Mouse (Mus musculus) liver, embryonic 15.5 days (tissue): ENCODE data around the gene Fbxl15. TPM values are rescaled to one million over a fixed set of nuclear protein-coding genes. Genes with fewer than 3 reads are reported as not detected.

Experiments used
- ATAC-seq: fragments of 200-750 bp; cut with Nextera tagmentation; 2 replicates; pipeline ENCODE4 v1.8.0; 2017; ENCODE audit warnings: moderate number of reproducible peaks, mild to moderate bottlenecking, moderate library complexity; ENCODE audit not compliant: insufficient read depth
- H3K27ac ChIP-seq: fragments of 300-500 bp; sonication (generic); replicated peaks from 2 replicates; pipeline ENCODE4 v1.5.1; 2015; ENCODE audit warnings: mild to moderate bottlenecking, inconsistent platforms
- H3K27me3 ChIP-seq: fragments of 300-500 bp; sonication (generic); 2 replicates; pipeline ENCODE4 v1.6.1; 2015; ENCODE audit warnings: mild to moderate bottlenecking, inconsistent platforms
- H3K36me3 ChIP-seq: fragments of 300-500 bp; sonication (generic); replicated peaks from 2 replicates; pipeline ENCODE4 v1.6.1; 2015; ENCODE audit warnings: moderate library complexity, mild to moderate bottlenecking, inconsistent platforms
- H3K4me1 ChIP-seq: fragments of 300-500 bp; sonication (generic); replicated peaks from 2 replicates; pipeline ENCODE4 v1.6.1; 2015; ENCODE audit warnings: inconsistent platforms
- H3K4me2 ChIP-seq: fragments of 300-500 bp; sonication (generic); 2 replicates; pipeline ENCODE4 v1.6.1; 2015; ENCODE audit warnings: moderate library complexity, mild to moderate bottlenecking, inconsistent platforms
- H3K4me3 ChIP-seq: fragments of 300-500 bp; sonication (generic); replicated peaks from 2 replicates; pipeline ENCODE4 v1.5.1; 2015; ENCODE audit warnings: mild to moderate bottlenecking, inconsistent platforms
- H3K9ac ChIP-seq: fragments of 300-500 bp; sonication (generic); 2 replicates; pipeline ENCODE4 v1.6.1; 2015; ENCODE audit warnings: moderate library complexity, mild to moderate bottlenecking, inconsistent platforms
- H3K9me3 ChIP-seq: fragments of 300-500 bp; sonication (generic); replicated peaks from 2 replicates; pipeline ENCODE4 v1.6.1; 2016; ENCODE audit warnings: inconsistent platforms
- WGBS: fragments of 180-500 bp; shearing (Covaris S2); methylation state at CpG from one replicate; pipeline ENCODE4 v1.1.7; 2015; ENCODE audit warnings: mixed read lengths; ENCODE audit not compliant: insufficient replicate concordance; 5-methylcytosine and 5-hydroxymethylcytosine counted together
- polyA plus RNA-seq: library from polyadenylated mRNA; unstranded; fragments of >200 nt; fragmentation: Nextera tagmentation; extraction: Ambion mirVana; gene quantifications from 2 replicates; pipeline ENCODE4 v1.2.1, GENCODE M21; 2015

Fbxl15 gene
- polyA plus RNA-seq, 1 experiment from 2014 or later: 12.4 TPM

DNA sequence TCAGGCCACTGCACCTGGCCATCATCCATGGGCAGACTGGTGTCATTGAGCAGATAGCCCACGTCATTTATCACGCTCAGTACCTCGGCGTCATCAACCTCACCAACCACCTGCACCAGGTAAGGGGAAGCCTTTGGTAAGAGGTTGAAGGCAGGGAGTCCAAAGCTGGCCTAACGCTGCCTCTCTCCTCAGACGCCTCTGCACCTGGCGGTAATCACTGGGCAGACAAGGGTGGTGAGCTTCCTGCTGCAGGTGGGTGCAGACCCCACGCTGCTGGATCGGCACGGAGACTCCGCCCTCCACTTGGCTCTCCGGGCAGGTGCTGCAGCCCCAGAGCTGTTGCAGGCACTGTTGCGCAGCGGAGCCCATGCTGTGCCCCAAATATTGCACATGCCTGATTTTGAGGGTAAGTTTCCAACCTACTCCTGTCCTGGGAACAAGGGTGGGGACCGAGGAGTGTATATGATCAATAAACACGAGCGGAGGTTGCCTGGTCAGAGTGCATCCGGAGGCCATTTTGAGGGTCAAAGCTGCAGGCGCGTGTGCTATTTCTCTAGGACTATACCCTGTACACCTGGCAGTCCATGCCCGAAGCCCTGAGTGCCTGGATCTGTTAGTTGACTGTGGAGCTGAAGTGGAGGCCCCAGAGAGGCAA lies 18.2 kb upstream of the Fbxl15 start:
- H3K4me3 ChIP-seq: no peak overlapping the region
- H3K4me2 ChIP-seq: no peak overlapping the region; the same call in 1 of the 2 replicates
- peak overlapping the region; percentile 47; the same call in 1 of the 2 replicates for H3K9ac ChIP-seq
- no peak overlapping the region for H3K27ac ChIP-seq
- H3K4me1 ChIP-seq: peaks cover 62% of the 10 kb centered on the region
- peaks cover 22% of the 10 kb centered on the region for H3K36me3 ChIP-seq
- 74% methylated on average over 21 of the region's 21 CpGs for WGBS
- peaks cover 43% of the 10 kb centered on the region for H3K27me3 ChIP-seq
- no peaks in the 10 kb centered on the region for H3K9me3 ChIP-seq
- ATAC-seq: no peak

- no peak overlapping the region for H3K4me2 ChIP-seq
- WGBS: 86% methylated on average over 12 of the region's 12 CpGs
- H3K9me3 ChIP-seq: no peaks in the 10 kb centered on the region
- H3K9ac ChIP-seq: no peak overlapping the region
- H3K36me3 ChIP-seq: peaks cover 22% of the 10 kb centered on the region
- H3K27me3 ChIP-seq: peaks cover 49% of the 10 kb centered on the region
- H3K4me1 ChIP-seq: peaks cover 63% of the 10 kb centered on the region
- H3K27ac ChIP-seq: no peak overlapping the region
- ATAC-seq: no peak
- no peak overlapping the region for H3K4me3 ChIP-seq
These were observed 17.6 kb upstream of the Fbxl15 start for GRCm38 (mm10) chr19:46310312-46310865.

DNA sequence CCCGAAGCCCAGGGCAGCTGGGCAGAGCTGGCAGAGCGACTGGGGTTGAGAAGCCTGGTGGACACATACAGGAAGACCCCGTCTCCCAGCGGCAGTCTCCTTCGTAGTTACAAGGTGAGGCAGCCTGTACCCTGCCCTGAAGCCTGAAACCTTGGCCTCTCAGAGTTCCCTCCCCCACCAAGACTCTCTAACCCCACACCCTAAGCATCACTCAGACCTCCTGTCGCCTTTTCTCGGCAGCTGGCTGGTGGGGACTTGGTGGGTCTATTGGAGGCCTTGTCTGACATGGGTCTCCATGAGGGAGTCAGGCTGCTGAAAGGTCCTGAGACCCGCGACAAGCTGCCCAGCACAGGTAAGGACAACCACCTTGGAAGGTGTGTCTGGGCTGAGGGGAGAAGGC lies 16.6 kb upstream of the Fbxl15 start:
- H3K4me3 ChIP-seq: no peak overlapping the region
- H3K36me3 ChIP-seq: peaks cover 22% of the 10 kb centered on the region
- H3K4me1 ChIP-seq: peaks cover 64% of the 10 kb centered on the region
- H3K4me2 ChIP-seq: no peak overlapping the region
- H3K27ac ChIP-seq: no peak overlapping the region
- no peak for ATAC-seq
- H3K27me3 ChIP-seq: peaks cover 59% of the 10 kb centered on the region
- no peak overlapping the region for H3K9ac ChIP-seq
- WGBS: 90% methylated on average over 9 of the region's 9 CpGs
- no peaks in the 10 kb centered on the region for H3K9me3 ChIP-seq

GRCm38 (mm10) chr19:46312566-46312965 lies 15.4 kb upstream of the Fbxl15 start:
- H3K4me3 ChIP-seq: no peak overlapping the region
- peaks cover 71% of the 10 kb centered on the region for H3K4me1 ChIP-seq
- 88% methylated on average over 21 of the region's 21 CpGs for WGBS
- peak overlapping the region; percentile 90; the same call in 1 of the 2 replicates for H3K4me2 ChIP-seq
- H3K27ac ChIP-seq: peak overlapping the region; percentile 95; the same call in 1 of the 2 replicates
- peaks cover 66% of the 10 kb centered on the region for H3K27me3 ChIP-seq
- H3K36me3 ChIP-seq: peaks cover 22% of the 10 kb centered on the region
- H3K9me3 ChIP-seq: no peaks in the 10 kb centered on the region
- ATAC-seq: no peak
- no peak overlapping the region for H3K9ac ChIP-seq

DNA sequence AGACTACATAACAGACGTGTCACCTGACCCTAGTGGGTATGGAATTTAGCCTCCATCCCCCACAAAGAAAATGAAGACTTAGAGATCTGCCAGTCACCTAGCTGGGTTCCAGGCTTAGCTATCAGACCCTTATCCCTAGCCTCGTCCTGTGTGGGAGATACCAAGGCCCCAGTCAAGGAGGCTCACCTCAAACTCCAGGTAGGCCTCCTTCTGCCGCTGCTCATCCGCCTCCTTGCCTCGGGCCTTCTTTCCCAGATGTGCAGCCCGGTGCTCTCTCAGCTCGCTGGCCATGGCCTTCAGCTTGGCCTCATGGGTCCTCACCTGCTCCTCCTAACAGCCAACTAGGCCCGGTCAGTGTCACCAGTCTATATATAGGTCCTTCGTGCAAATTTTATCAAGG lies 14.9 kb upstream of the Fbxl15 start:
- H3K36me3 ChIP-seq: peaks cover 22% of the 10 kb centered on the region
- H3K4me2 ChIP-seq: peak overlapping the region; percentile 90
- H3K4me3 ChIP-seq: peak overlapping the region; percentile 50
- H3K4me1 ChIP-seq: peaks cover 77% of the 10 kb centered on the region
- H3K27me3 ChIP-seq: peaks cover 66% of the 10 kb centered on the region
- 83% methylated on average over 9 of the region's 9 CpGs for WGBS
- peak overlapping the region; percentile 95 for H3K27ac ChIP-seq
- H3K9me3 ChIP-seq: no peaks in the 10 kb centered on the region
- ATAC-seq: no peak
- no peak overlapping the region; the same call in 1 of the 2 replicates for H3K9ac ChIP-seq

GRCm38 (mm10) chr19:46313591-46313990 lies 14.4 kb upstream of the Fbxl15 start:
- H3K27ac ChIP-seq: peak overlapping the region; percentile 95
- peaks cover 77% of the 10 kb centered on the region for H3K4me1 ChIP-seq

DNA sequence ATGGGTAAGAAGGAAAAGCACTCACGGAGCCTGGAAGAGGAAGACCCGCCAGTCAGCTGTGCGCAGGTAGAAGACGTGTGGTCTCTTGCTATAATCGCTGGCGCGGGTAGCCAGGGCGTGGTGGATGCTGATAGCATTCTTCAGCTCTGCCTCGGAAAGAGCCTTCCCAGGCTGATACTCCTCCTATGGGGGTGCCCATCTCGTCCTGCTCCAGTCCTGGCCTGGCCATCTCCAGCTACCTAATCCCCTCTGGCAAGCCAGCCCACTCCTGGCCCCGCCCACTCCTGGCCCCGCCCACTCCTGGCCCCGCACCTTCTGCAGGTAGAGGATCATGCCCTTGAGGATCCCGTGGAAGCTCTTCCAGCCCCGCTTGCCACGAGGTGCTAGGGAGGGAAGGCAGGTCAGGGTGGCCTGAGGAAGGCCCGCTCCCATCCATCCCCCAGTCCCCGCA lies 13.8 kb upstream of the Fbxl15 start:
- WGBS: 11% methylated on average over 18 of the region's 18 CpGs
- peak; percentile 32 for ATAC-seq
- peak overlapping the region; percentile 95 for H3K27ac ChIP-seq
- peaks cover 77% of the 10 kb centered on the region for H3K4me1 ChIP-seq
- peaks cover 68% of the 10 kb centered on the region for H3K27me3 ChIP-seq
- peak overlapping the region; percentile 90 for H3K4me2 ChIP-seq
- H3K9me3 ChIP-seq: no peaks in the 10 kb centered on the region
- H3K4me3 ChIP-seq: peak overlapping the region; percentile 50
- H3K9ac ChIP-seq: peak overlapping the region; percentile 61
- H3K36me3 ChIP-seq: peaks cover 22% of the 10 kb centered on the region

More at GRCm38 (mm10) chr19:46313591-46313990, 14.4 kb upstream of the Fbxl15 start:
- peak overlapping the region; percentile 50 for H3K4me3 ChIP-seq
- H3K36me3 ChIP-seq: peaks cover 22% of the 10 kb centered on the region
- no peak for ATAC-seq
- no peaks in the 10 kb centered on the region for H3K9me3 ChIP-seq
- peak overlapping the region; percentile 90 for H3K4me2 ChIP-seq
- peaks cover 66% of the 10 kb centered on the region for H3K27me3 ChIP-seq
- peak overlapping the region; percentile 61 for H3K9ac ChIP-seq
- 66% methylated on average over 6 of the region's 6 CpGs for WGBS

DNA sequence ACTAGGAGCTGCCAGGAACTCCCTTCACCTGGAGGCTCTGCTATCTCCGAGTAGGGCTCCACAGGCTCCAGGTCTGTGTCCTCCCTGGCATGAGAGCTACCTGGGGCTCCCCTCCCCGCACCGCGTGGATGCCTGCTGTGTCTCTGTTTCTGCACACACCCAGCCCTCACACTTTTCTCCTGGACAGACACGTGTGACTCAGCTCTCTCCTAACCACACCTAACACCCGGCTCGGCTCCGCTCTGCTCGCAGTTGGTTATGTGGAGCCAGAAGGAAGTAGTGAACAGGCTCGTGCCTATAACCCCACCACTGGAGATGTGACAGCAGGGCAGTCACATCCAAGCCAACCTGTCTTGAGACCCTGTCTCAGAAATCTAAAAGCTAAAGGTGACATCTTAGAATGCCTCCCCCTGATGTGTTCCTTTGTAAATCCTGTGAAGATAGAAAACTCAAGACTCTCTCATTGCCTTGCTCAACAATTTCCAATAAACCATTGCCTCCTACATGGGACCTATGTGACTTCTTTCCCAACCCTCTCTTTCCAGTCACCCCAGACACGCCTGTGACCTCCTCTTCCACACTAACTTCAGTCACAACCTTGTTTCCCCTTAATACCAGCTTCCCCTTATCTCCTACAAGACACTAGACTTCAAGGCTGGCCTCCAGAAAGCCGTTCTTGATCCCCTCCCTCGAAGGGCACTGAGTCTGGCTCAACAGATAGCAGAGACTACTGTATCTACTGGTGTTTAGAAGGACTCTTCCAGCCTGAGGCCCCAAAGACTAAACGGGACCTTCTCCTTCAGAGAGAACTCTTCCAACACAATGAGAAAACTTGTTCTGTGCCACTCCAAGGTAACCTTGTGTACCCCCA lies 12.9 kb upstream of the Fbxl15 start:
- H3K27ac ChIP-seq: peak overlapping the region; percentile 95
- H3K9me3 ChIP-seq: no peaks in the 10 kb centered on the region
- peaks cover 14% of the 10 kb centered on the region for H3K36me3 ChIP-seq
- 6% methylated on average over 14 of the region's 14 CpGs for WGBS
- H3K4me1 ChIP-seq: peaks cover 73% of the 10 kb centered on the region
- H3K4me2 ChIP-seq: peak overlapping the region; percentile 90
- peak overlapping the region; percentile 61 for H3K9ac ChIP-seq
- peaks cover 73% of the 10 kb centered on the region for H3K27me3 ChIP-seq
- peak overlapping the region; percentile 50 for H3K4me3 ChIP-seq
- peak; percentile 91 for ATAC-seq

DNA sequence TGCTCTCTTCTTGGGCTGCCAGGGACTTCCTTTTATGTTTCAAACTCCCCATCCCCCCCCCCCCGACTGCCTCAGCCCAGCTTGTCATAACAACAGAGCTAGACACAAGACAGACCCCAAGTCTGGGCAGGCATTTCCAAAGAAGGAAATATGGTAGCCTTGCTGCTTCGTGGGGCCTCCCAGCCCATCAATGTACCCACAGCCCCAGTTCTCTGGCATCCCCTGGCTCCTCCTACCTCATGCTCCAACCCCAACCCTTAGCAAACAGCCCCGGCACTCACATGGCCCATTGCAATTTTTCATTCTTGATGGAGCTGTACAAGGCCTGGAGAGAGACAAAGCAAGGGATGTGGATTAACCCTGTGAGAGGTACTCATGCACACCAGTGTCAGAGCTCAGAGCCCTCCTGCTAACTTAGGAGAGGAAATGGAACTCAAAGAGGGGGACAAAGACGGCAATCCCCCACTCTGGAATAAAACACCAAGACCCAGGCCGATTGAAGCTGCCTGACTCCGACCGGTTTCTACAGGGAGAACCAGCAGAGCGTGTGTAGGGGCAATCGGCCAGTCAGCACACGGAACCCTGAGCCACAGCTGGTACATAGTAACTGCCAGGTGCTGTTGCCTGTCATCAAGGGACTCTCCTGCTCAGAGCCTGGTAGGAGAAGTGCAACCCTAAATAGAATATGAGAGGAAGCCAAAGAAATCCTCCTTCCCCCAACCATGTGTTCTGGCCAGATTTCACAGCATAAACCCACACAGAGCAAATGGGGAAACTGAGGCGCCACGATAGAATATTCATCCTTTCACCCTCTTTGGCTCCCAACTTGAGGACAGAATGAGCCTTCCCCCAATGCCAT lies 12.0 kb upstream of the Fbxl15 start:
- Histone ChIP-seq H3K9me3 (no peaks in the 10 kb centered on the region), H3K36me3 (peaks cover 11% of the 10 kb centered on the region), H3K9ac (peak overlapping the region; percentile 61), H3K4me2 (peak overlapping the region; percentile 90), H3K4me3 (peak overlapping the region; percentile 50), H3K4me1 (peaks cover 73% of the 10 kb centered on the region), H3K27me3 (peaks cover 82% of the 10 kb centered on the region), H3K27ac (peak overlapping the region; percentile 95)
- peak; percentile 23 for ATAC-seq
- WGBS: 46% methylated on average over 12 of the region's 12 CpGs

DNA sequence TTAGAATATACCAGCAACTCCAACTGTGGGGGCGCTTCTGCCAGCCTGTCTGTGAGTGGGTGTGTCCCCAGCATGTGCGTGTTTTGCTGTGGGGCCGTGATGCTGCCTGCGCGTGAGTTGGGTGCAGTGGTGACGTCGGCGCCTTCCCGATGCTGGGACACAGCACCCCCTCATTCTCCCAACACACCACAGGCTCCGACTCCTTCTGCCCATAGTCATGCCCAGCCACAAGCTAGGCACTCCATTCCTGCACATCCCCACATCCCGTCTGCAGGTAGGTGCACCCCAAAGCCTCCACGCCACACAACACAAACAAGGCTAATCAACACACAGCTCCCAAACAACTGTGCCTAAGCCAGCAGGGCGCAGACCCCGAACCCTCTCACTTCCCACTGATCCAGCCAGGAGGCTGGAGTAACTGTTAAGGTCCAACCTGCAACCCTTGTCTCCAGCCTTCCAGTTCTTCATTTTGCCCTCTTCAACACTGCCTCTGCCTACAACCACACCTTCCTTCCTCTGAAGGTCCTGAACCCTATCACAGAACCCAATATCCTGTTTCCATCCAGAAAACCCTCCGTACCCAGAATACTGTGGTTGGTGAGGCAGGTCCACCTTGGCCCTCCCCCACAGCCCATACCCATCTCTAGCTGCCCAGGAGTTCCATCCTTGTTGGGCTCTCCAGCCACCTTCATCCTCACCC lies 11.0 kb upstream of the Fbxl15 start:
- H3K27me3 ChIP-seq: peaks cover 92% of the 10 kb centered on the region
- 31% methylated on average over 15 of the region's 15 CpGs for WGBS
- no peak overlapping the region for H3K27ac ChIP-seq

More for the DNA sequence above, 11.0 kb upstream of the Fbxl15 start:
- Histone ChIP-seq H3K4me2 (peak overlapping the region; percentile 90), H3K9me3 (no peaks in the 10 kb centered on the region), H3K4me3 (peak overlapping the region; percentile 44), H3K9ac (no peak overlapping the region), H3K36me3 (peaks cover 1% of the 10 kb centered on the region; the same call in 1 of the 2 replicates), H3K4me1 (peaks cover 70% of the 10 kb centered on the region)
- no peak for ATAC-seq
